Mouse (Mus musculus): ENCODE measurements around the gene Grid1. TPM values are rescaled to one million over a fixed set of nuclear protein-coding genes. Genes with fewer than 3 reads are reported as not detected.

Grid1 gene
- polyA plus RNA-seq, 1 experiment from 2014 or later: 0.29 TPM

- no peaks in the 10 kb centered on the region for H3K36me3 ChIP-seq (ENCODE audit: insufficient read depth, low read length)
- no peak overlapping the region for H3K4me3 ChIP-seq (ENCODE audit: low read depth, low read length)
- DNase-seq (ENCODE audit: low spot score) (no peak), ATAC-seq (no peak)
- no peak overlapping the region for H3K27ac ChIP-seq (ENCODE audit: low read length)
- H3K9ac ChIP-seq (replicated peaks; ENCODE audit: low read depth): no peak overlapping the region
- H3K27me3 ChIP-seq (replicated peaks; ENCODE audit: insufficient read depth, low read length): no peaks in the 10 kb centered on the region
- H3K9me3 ChIP-seq (ENCODE audit: low read length): no peaks in the 10 kb centered on the region
- TF ChIP-seq EP300 (IDR thresholded peaks at IDR 0.05): no peak
- no peak for TF ChIP-seq CTCF (IDR thresholded peaks at IDR 0.05)
- no peak overlapping the region for H3K4me2 ChIP-seq (replicated peaks; ENCODE audit: low read depth, low read length)
- WGBS: 78% methylated on average over 3 of the region's 3 CpGs
- H3K4me1 ChIP-seq (ENCODE audit: insufficient read depth, low read depth, low read length): no peaks in the 10 kb centered on the region
These were observed 554.5 kb downstream of the Grid1 start for GRCm38 (mm10) chr14:35374374-35374773.

- DNase-seq (ENCODE audit: low spot score): peak; percentile 40
- no peak overlapping the region for H3K27ac ChIP-seq (ENCODE audit: low read length)
- no peaks in the 10 kb centered on the region for H3K4me1 ChIP-seq (ENCODE audit: insufficient read depth, low read depth, low read length)
- no peak overlapping the region for H3K4me3 ChIP-seq (ENCODE audit: low read depth, low read length)
- H3K9me3 ChIP-seq (ENCODE audit: low read length): no peaks in the 10 kb centered on the region
- H3K36me3 ChIP-seq (ENCODE audit: insufficient read depth, low read length): no peaks in the 10 kb centered on the region
- TF ChIP-seq CTCF (IDR thresholded peaks at IDR 0.05) (no peak), EP300 (IDR thresholded peaks at IDR 0.05) (no peak)
- no peak for ATAC-seq
- no peak overlapping the region for H3K4me2 ChIP-seq (replicated peaks; ENCODE audit: low read depth, low read length)
- H3K9ac ChIP-seq (replicated peaks; ENCODE audit: low read depth): no peak overlapping the region
- 50% methylated on average over 4 of the region's 4 CpGs for WGBS
- H3K27me3 ChIP-seq (replicated peaks; ENCODE audit: insufficient read depth, low read length): no peaks in the 10 kb centered on the region
These were observed 573.7 kb downstream of the Grid1 start for GRCm38 (mm10) chr14:35393591-35393990.

GRCm38 (mm10) chr14:35404249-35404908 lies 584.5 kb downstream of the Grid1 start:
- TF ChIP-seq CTCF (IDR thresholded peaks at IDR 0.05): no peak
- TF ChIP-seq EP300 (IDR thresholded peaks at IDR 0.05): no peak
- H3K27me3 ChIP-seq (replicated peaks; ENCODE audit: insufficient read depth, low read length): no peaks in the 10 kb centered on the region
- no peaks in the 10 kb centered on the region for H3K4me1 ChIP-seq (ENCODE audit: insufficient read depth, low read depth, low read length)
- DNase-seq (ENCODE audit: low spot score): no peak
- H3K4me3 ChIP-seq (ENCODE audit: low read depth, low read length): no peak overlapping the region
- H3K27ac ChIP-seq (ENCODE audit: low read length): no peak overlapping the region
- 75% methylated on average over 3 of the region's 3 CpGs for WGBS
- H3K36me3 ChIP-seq (ENCODE audit: insufficient read depth, low read length): no peaks in the 10 kb centered on the region
- no peak overlapping the region for H3K4me2 ChIP-seq (replicated peaks; ENCODE audit: low read depth, low read length)
- no peak for ATAC-seq
- no peaks in the 10 kb centered on the region for H3K9me3 ChIP-seq (ENCODE audit: low read length)
- H3K9ac ChIP-seq (replicated peaks; ENCODE audit: low read depth): no peak overlapping the region

DNA sequence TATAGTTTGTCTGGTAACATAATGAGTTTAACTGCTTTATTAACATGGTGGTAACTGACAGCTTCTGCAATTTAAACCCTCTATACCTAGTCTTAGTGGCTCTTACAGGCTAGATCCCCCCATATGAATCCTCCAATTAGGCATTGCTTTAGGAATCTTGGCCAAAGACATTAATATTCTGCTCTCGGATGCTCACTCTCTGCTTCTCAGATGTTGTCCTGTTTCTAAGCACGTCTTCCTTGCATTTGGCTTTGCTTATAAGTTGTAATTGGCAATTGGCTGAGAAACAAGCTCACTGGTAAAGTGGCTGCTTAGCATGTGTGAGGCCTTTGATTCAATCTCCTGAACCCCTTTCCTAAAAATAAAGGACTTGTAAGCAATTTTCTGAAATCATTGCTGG lies 610.4 kb downstream of the Grid1 start:
- H3K27ac ChIP-seq (ENCODE audit: low read length): no peak overlapping the region
- no peak for DNase-seq (ENCODE audit: low spot score)
- WGBS: 64% methylated on average over 2 of the region's 2 CpGs
- H3K4me1 ChIP-seq (ENCODE audit: insufficient read depth, low read depth, low read length): no peaks in the 10 kb centered on the region
- ATAC-seq: no peak
- no peaks in the 10 kb centered on the region for H3K9me3 ChIP-seq (ENCODE audit: low read length)
- TF ChIP-seq EP300 (IDR thresholded peaks at IDR 0.05) (no peak), CTCF (IDR thresholded peaks at IDR 0.05) (no peak)
- no peaks in the 10 kb centered on the region for H3K36me3 ChIP-seq (ENCODE audit: insufficient read depth, low read length)
- H3K9ac ChIP-seq (replicated peaks; ENCODE audit: low read depth): no peak overlapping the region
- H3K4me2 ChIP-seq (replicated peaks; ENCODE audit: low read depth, low read length): no peak overlapping the region
- no peak overlapping the region for H3K4me3 ChIP-seq (ENCODE audit: low read depth, low read length)
- no peaks in the 10 kb centered on the region for H3K27me3 ChIP-seq (replicated peaks; ENCODE audit: insufficient read depth, low read length)

- Histone ChIP-seq H3K9ac (replicated peaks; ENCODE audit: low read depth) (no peak overlapping the region), H3K27me3 (replicated peaks; ENCODE audit: insufficient read depth, low read length) (no peaks in the 10 kb centered on the region), H3K9me3 (ENCODE audit: low read length) (no peaks in the 10 kb centered on the region), H3K4me2 (replicated peaks; ENCODE audit: low read depth, low read length) (no peak overlapping the region), H3K4me3 (ENCODE audit: low read depth, low read length) (no peak overlapping the region), H3K36me3 (ENCODE audit: insufficient read depth, low read length) (no peaks in the 10 kb centered on the region), H3K27ac (ENCODE audit: low read length) (no peak overlapping the region), H3K4me1 (ENCODE audit: insufficient read depth, low read depth, low read length) (no peaks in the 10 kb centered on the region)
- TF ChIP-seq CTCF (IDR thresholded peaks at IDR 0.05): no peak
- ATAC-seq (no peak), DNase-seq (ENCODE audit: low spot score) (no peak)
- 83% methylated on average over 7 of the region's 7 CpGs for WGBS
These were observed 633.8 kb downstream of the Grid1 start for GRCm38 (mm10) chr14:35453702-35454101.

GRCm38 (mm10) chr14:35468254-35468653 lies 648.3 kb downstream of the Grid1 start:
- Histone ChIP-seq H3K36me3 (ENCODE audit: insufficient read depth, low read length) (no peaks in the 10 kb centered on the region), H3K9ac (replicated peaks; ENCODE audit: low read depth) (no peak overlapping the region), H3K4me3 (ENCODE audit: low read depth, low read length) (no peak overlapping the region), H3K4me2 (replicated peaks; ENCODE audit: low read depth, low read length) (no peak overlapping the region), H3K27ac (ENCODE audit: low read length) (no peak overlapping the region), H3K4me1 (ENCODE audit: insufficient read depth, low read depth, low read length) (no peaks in the 10 kb centered on the region), H3K27me3 (replicated peaks; ENCODE audit: insufficient read depth, low read length) (no peaks in the 10 kb centered on the region), H3K9me3 (ENCODE audit: low read length) (no peaks in the 10 kb centered on the region)
- 76% methylated on average over 6 of the region's 6 CpGs for WGBS
- TF ChIP-seq CTCF (IDR thresholded peaks at IDR 0.05) (no peak), EP300 (IDR thresholded peaks at IDR 0.05) (no peak)
- DNase-seq (ENCODE audit: low spot score) (no peak), ATAC-seq (no peak)

GRCm38 (mm10) chr14:35486017-35486416 lies 666.1 kb downstream of the Grid1 start:
- WGBS: 57% methylated on average over 2 of the region's 2 CpGs
- Histone ChIP-seq H3K4me3 (ENCODE audit: low read depth, low read length) (no peak overlapping the region), H3K27me3 (replicated peaks; ENCODE audit: insufficient read depth, low read length) (no peaks in the 10 kb centered on the region), H3K9ac (replicated peaks; ENCODE audit: low read depth) (no peak overlapping the region), H3K36me3 (ENCODE audit: insufficient read depth, low read length) (no peaks in the 10 kb centered on the region), H3K4me2 (replicated peaks; ENCODE audit: low read depth, low read length) (no peak overlapping the region), H3K27ac (ENCODE audit: low read length) (no peak overlapping the region), H3K9me3 (ENCODE audit: low read length) (no peaks in the 10 kb centered on the region), H3K4me1 (ENCODE audit: insufficient read depth, low read depth, low read length) (no peaks in the 10 kb centered on the region)
- no peak for TF ChIP-seq CTCF (IDR thresholded peaks at IDR 0.05)
- no peak for TF ChIP-seq EP300 (IDR thresholded peaks at IDR 0.05)
- no peak for DNase-seq (ENCODE audit: low spot score)
- no peak for ATAC-seq

Data from lung, postnatal 0 days (tissue).